Mouse (Mus musculus) neural tube, embryonic 13.5 days (tissue): Measurements from ENCODE around the gene Rexo4. TPM values are rescaled to one million over a fixed set of nuclear protein-coding genes. Genes with fewer than 3 reads are reported as not detected.

Source experiments
- ATAC-seq: fragments of 200-750 bp; cut with Nextera tagmentation; 2 replicates; pipeline ENCODE4 v1.8.0; 2017; ENCODE audit warnings: low read depth, mild to moderate bottlenecking, moderate TSS enrichment, moderate library complexity
- H3K27ac ChIP-seq: fragments of 300-500 bp; sonication (generic); replicated peaks from 2 replicates; pipeline ENCODE4 v1.5.1; 2015; ENCODE audit warnings: moderate library complexity, mild to moderate bottlenecking, inconsistent platforms
- H3K27me3 ChIP-seq: fragments of 300-500 bp; sonication (generic); 2 replicates; pipeline ENCODE4 v1.6.1; 2015; ENCODE audit warnings: mild to moderate bottlenecking, inconsistent platforms
- H3K36me3 ChIP-seq: fragments of 300-500 bp; sonication (generic); 2 replicates; pipeline ENCODE4 v1.6.1; 2015; ENCODE audit warnings: mild to moderate bottlenecking, inconsistent platforms
- H3K4me1 ChIP-seq: fragments of 300-500 bp; sonication (generic); replicated peaks from 2 replicates; pipeline ENCODE4 v1.6.1; 2015; ENCODE audit warnings: inconsistent platforms
- H3K4me2 ChIP-seq: fragments of 300-500 bp; sonication (generic); 2 replicates; pipeline ENCODE4 v1.6.1; 2015; ENCODE audit warnings: inconsistent platforms, mild to moderate bottlenecking, moderate library complexity
- H3K4me3 ChIP-seq: fragments of 300-500 bp; sonication (generic); 2 replicates; pipeline ENCODE4 v1.5.1; 2015; ENCODE audit warnings: mild to moderate bottlenecking, inconsistent platforms
- H3K9ac ChIP-seq: fragments of 300-500 bp; sonication (generic); 2 replicates; pipeline ENCODE4 v1.6.1; 2015; ENCODE audit warnings: moderate library complexity, mild to moderate bottlenecking, inconsistent platforms
- H3K9me3 ChIP-seq: fragments of 300-500 bp; sonication (generic); 2 replicates; pipeline ENCODE4 v1.6.1; 2016; ENCODE audit warnings: inconsistent platforms
- WGBS: fragments of 180-500 bp; shearing (Covaris S2); methylation state at CpG from one replicate; pipeline ENCODE4 v1.1.7; 2015; 5-methylcytosine and 5-hydroxymethylcytosine counted together
- polyA plus RNA-seq: library from polyadenylated mRNA; unstranded; fragments of >200 nt; fragmentation: Nextera tagmentation; extraction: Ambion mirVana; gene quantifications from 2 replicates; pipeline ENCODE4 v1.2.1, GENCODE M21; 2015

Gene Rexo4
- polyA plus RNA-seq, 1 experiment from 2014 or later = 31.8 TPM

DNA sequence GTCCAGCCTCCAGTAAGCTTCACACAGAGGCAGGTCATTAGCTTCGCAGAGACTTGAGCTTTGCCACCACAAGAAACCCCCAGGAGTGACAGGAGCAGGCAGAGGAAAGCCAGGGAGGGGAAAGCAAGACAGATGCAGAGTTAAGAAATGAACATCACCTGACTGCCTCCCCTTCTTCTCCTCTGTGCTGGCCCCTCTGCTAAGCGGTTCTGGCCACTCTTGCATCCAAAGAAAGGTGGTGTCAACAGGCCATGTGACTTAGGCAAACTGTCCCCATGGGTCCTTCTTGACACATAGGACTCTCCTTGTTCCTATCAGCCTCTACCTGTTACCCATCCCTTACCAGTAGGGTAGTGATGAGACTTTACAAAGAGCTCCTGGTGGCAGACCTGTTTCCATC lies 58.2 kb downstream of the Rexo4 start:
- Histone ChIP-seq H3K4me3 (no peak overlapping the region), H3K9me3 (no peaks in the 10 kb centered on the region), H3K9ac (no peak overlapping the region), H3K36me3 (peaks cover 45% of the 10 kb centered on the region), H3K27me3 (no peaks in the 10 kb centered on the region), H3K27ac (no peak overlapping the region), H3K4me1 (peaks cover 55% of the 10 kb centered on the region), H3K4me2 (no peak overlapping the region)
- no peak for ATAC-seq
- 93% methylated on average over 2 of the region's 2 CpGs for WGBS

Other genes with a start within 250 kb of the Rexo4 start
- gene Abo, start 99.4 kb downstream of the Rexo4 start, polyA plus RNA-seq = not detected in 2 replicates
- 27.6 and 29.0 TPM in 2 replicates for gene Surf6, start 61.5 kb downstream of the Rexo4 start, polyA plus RNA-seq
- 129 TPM in 2 replicates for gene Med22, start 53.7 kb downstream of the Rexo4 start, polyA plus RNA-seq
- 457 and 479 TPM in 2 replicates for gene Rpl7a, start 53.6 kb downstream of the Rexo4 start, polyA plus RNA-seq
- gene Surf2, start 48.0 kb downstream of the Rexo4 start, polyA plus RNA-seq = 55.8 and 64.2 TPM in 2 replicates
- gene Surf1, start 47.9 kb downstream of the Rexo4 start, polyA plus RNA-seq = 78.8 and 86.4 TPM in 2 replicates
- gene Surf4, start 30.5 kb downstream of the Rexo4 start, polyA plus RNA-seq = 115 and 119 TPM in 2 replicates
- 0.11 and 0.61 TPM in 2 replicates for gene Stkld1, start 30.3 kb downstream of the Rexo4 start, polyA plus RNA-seq
- not detected in 2 replicates for gene Adamts13, start 9.0 kb upstream of the Rexo4 start, polyA plus RNA-seq
- gene Cacfd1, start 45.5 kb upstream of the Rexo4 start, polyA plus RNA-seq = 114 and 120 TPM in 2 replicates
- 8.3 and 9.3 TPM in 2 replicates for gene Slc2a6, start 63.6 kb upstream of the Rexo4 start, polyA plus RNA-seq
- 1.3 and 5.9 TPM in 2 replicates for gene Mymk, start 107.8 kb upstream of the Rexo4 start, polyA plus RNA-seq
- gene Adamtsl2, start 115.0 kb upstream of the Rexo4 start, polyA plus RNA-seq = 9.1 and 9.2 TPM in 2 replicates
- gene Fam163b, start 178.1 kb upstream of the Rexo4 start, polyA plus RNA-seq = 3.0 TPM in 2 replicates
- 0.41 and 0.67 TPM in 2 replicates for gene Dbh, start 200.8 kb upstream of the Rexo4 start, polyA plus RNA-seq